Mouse (Mus musculus): ENCODE measurements around the gene Chrdl1.

Chrdl1 gene

DNA sequence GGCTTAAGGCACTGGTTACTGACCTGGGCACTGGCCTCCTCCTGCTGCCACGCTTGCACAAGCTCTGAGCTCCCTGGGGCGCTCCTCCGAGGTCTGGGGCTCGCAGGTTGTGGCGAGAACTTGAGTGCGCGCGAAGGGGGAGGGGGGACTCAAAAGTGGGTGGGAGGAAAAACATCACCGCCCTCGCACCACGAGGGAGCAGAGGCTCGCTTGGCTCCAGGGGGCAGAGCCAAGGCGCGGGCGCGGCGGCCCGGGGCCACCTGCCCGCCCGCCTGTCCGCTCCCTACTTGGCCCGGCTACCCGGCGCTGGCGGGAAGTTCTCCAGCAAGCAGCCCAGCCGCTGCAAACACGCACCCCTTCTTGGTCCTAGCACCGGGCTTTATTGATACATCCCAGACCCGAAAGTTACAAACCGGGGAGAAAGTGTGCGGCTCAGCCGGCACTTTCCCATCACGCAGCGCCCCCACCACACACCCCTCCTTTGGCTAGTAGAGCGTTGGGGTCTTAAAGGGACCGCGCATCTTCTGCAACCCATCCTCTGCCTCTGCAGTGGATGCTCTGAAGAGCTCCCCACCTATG lies at the start of gene Chrdl1:
Chrdl1 (minus strand) TSS at position 472 of the 579 bp plus-strand sequence.
- no peak for DNase-seq (ENCODE audit: low spot score in 2 of 2)

DNA sequence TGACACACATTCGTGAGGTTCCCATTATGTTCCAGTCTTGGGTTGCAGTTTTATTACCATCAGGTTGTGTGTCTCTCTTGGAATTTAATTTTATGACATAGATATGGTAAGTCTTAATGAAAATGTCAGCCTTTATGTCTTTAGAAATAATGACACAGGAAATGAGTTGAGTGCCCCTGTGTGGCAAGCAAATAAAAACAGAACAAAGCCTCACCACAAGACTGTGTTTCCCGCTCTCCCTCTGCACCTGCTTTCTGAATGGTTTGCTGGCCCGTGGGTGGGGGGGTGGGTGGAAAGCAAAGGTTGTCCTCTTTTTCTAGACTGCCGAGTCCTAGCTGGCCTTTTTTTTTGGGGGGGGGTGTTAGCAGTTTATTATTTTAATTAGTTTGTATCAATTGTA lies 48.6 kb upstream of the Chrdl1 start:
- DNase-seq (ENCODE audit: low spot score in 2 of 2) = no peak

DNA sequence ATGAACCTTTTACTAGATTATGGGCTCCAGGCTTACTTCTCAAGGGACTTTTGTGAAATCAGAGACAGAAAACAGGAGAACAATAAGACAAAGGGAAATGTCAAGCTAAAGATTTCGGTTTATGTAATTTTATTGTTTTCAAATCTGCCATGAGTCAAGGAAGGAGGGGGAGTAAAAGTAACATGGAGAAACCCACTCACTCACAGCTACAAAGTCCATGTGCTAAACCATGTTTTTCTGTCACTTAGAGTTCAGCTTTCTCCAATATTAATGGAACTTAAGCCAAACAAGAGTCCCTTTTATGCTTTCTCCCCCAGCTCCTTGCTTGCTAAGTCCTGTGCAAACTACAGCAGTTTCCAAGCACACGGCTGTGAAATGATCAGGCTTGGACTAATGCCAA lies 10.5 kb upstream of the Chrdl1 start:
- no peak for DNase-seq (ENCODE audit: low spot score in 2 of 2)

DNA sequence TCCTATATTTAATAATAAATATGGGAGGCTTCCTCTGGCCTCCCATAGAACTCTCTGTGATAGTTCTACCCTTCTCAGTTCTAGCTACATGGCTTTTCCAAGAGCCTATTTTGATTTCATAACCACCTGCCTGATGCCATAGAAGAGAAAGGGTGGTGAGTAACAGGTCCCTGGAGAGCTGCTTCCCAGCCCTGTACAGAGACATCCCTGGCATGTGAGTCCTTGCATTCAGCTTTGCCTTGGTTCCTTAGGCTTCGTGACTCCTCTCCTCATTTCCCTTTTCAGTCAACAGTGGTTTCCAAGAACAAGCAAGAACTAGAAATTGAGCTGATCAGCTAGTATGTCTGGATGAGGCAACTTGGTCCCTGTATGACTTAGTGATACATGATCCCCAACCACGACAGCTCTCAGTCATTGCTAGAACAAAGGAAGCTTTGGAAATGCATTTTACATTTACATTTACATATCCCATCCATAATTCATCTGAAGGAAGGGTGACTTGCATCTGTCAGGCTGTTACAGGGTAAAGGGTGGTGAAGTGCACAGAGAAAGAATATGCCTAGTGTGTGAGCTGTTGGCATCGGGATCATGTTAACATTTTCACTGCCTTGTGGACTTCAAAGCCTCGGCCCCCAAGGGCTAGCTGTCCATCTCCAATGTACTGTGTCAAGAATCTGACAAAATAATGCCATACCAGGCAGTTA lies 27.7 kb downstream of the Chrdl1 start:
- no peak for DNase-seq (ENCODE audit: low spot score in 2 of 2)

DNA sequence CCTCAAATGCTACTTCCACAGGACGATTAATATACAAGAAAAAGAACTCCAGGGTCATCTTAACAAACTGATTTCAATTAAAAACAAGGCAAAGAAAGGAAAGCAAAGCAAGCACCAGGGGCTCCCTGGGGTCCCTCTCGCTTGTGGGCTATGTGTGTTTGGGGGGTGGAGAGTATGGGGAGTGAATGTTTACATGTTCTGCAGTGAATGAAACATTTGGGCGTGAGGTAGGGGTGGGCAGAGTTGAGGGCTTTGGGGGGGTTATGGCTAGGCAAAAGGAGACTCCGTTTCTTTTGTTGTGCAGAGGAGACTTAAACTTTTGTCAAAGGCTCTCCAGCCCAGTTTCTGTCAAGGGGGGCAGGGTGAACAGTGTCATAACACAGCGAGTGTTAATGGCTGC lies 46.8 kb downstream of the Chrdl1 start:
- DNase-seq (ENCODE audit: low spot score in 2 of 2) = no peak

DNA sequence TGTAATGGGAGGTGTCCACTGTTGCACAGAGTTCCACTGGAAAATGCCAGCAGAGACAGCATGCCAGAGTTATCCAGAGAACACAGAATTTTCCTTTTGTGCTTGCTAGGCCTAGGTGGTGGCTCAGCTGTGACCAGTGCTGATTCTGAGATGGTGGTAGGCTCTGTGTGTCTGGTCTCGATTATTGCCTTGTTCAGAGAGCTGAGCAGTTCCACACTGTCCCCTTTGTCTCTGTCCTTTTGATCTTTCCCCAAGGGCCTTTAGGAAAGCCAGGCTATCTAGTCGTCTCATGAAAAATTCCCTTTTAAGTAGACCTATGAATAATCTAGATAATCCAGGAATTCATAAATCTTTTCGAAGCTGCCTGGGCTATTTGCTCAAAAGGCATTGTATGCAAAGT lies 47.3 kb downstream of the Chrdl1 start:
- DNase-seq (ENCODE audit: low spot score in 2 of 2) = no peak

DNA sequence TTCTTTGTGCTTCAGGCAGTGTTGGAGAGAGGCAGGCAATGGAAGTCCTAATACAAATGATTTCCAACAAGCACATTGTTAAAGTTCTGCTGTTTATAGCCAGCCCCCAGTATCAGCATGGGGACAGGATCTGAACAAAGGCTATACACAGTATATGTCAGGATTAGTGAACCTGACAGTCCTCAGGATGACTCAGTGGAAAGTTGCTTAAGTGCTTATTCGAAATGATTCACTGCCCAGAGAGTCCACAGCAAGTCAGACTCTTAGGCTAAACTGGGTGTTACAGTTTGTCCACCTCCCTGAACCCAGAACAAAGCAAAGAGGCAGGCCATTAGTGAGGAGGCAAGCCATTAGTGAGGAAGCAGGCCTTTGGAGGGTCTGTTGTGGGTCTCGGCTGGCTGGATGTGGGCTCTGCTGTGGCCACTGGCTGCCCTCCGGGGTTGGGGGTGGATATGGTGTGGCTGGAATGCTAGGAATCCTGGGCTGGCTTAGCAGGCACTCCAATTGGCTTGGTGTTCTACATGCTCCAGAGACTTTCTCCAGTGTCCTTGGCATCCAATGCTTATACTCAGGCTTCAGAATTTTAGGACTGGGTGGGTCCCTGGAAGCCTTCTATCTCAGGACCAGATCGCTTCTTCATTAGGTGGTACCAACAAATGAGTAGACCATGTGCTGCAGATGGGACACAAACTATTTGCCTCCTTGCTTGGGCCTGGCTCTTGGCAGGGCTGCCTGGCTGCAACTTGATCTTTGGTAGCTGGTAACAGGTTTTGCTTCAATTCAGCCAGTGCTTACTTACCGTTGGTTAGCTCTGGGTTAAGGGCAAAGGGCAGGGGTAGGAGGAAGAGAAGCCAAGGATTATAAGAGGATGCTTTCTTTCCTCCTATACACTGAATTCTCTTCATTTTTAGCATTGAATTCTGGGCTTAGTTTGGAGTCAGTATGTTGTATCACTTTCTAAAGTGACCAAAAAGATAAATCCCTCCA lies 49.3 kb downstream of the Chrdl1 start:
- no peak for DNase-seq (ENCODE audit: low spot score in 2 of 2)

DNA sequence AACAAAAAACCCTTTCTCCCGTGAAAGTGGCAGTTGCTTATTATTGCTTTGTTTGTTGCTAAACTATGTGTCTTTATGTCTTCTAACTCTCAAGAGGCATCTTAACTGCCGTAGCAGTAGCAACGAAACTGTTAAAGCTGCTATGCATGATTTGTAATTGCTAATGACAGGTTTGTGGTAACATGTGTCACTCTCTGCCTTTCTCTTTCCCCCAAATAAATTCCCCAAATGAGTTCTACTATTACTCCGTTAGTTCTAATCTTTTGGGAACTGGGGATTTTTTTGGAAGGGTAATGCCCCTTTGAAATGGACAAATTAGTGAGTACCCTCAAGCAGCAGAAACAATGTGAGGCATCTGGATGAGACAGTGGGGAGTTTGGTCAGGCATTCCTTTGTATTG lies 55.9 kb downstream of the Chrdl1 start:
- DNase-seq (ENCODE audit: low spot score in 2 of 2) = no peak

DNA sequence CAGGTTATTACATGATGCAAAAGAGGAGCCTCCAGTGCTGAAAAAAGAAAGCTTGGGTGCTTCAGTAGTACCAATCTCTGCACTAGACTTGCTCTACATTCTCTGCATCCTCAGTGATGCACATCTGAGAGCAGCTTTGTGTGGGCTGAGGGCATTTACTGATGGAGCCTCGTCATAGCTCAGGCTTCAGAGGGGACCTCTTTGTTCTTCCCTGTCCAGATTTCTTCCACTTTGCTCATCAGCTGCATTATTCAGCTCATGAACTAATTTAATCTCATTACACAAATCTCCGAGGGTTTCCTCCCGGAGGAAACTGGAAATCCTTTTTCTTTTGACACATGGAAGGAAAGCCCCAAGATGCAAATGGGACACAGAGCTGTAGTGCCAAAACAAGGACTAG lies 56.5 kb downstream of the Chrdl1 start:
- DNase-seq (ENCODE audit: low spot score in 2 of 2) = no peak

DNA sequence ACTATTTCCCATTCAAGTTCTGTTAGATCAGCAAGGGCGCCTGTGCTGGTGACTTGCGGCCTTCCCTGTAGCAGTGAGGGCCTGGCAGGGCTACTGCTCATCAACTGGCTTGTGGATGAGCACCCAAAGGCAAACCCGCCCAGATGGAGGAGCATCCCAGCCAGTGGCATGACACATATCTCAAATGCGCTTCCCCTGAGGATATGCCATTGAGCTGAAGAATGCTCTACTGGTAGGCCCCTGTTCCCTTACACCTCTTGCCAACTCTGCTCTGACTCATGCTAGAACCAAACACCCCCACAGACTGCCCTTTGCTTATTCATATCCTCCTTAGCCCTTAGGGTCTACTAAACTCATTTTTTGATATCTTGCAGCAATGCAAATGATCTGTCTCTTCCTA lies 57.4 kb downstream of the Chrdl1 start:
- no peak for DNase-seq (ENCODE audit: low spot score in 2 of 2)

DNA sequence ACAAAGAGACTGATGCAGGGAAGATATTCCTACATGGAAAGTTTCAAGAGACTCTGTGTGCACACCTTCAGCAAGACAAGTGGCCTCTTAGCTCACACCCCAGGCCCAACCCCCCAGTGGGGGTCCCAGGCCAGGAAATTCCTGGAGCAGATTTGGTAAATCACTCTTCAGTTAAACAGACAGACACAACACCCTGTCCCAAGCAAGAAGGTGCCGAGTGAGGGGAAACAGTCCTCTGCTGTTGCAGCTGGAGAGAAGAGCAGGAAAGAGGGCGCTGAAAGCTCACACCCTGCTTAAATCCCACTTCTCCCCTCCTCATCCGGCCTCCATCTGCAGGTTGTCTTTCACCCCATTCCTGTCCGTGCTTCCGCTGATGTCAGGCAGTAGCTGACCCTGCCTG lies 58.2 kb downstream of the Chrdl1 start:
- DNase-seq (ENCODE audit: low spot score in 2 of 2) = no peak

DNA sequence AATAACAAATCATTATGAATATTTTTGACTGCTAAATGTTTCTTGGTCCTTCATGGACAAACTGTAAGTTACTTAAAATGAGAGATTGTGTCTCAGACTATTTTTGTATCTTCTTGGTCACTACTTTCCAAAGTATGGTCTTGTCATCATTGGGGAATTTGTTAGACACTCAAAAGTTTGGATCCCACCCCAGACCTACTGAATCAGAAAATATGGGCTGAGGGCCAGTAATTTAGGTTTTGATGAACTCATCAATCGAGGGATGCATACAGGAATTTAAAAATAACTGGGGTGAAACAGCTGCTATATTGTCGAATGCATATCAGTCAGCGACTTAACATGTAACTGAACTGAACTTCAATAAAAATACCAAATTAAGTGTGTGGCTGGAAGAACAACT lies 80.9 kb downstream of the Chrdl1 start:
- no peak for DNase-seq (ENCODE audit: low spot score in 2 of 2)

DNA sequence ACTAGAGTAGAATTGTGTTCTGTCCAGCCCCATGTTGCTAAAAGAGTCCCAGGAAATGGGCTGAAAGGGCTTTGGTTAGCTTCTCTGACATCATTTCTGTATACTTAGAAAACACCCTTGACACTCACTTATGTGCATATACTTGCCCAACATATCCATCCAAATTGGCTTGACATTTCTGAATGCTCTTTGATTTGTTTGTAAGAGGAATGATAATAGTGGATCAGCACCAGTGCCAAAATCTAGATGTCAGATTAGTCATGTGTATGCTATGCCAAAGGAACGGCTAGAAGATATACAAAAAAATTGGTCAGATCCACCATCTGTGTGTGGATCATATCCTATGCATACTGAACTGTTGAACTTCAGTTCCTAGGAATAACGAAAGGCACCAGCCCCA lies 99.3 kb downstream of the Chrdl1 start:
- DNase-seq (ENCODE audit: low spot score in 2 of 2) = no peak

DNA sequence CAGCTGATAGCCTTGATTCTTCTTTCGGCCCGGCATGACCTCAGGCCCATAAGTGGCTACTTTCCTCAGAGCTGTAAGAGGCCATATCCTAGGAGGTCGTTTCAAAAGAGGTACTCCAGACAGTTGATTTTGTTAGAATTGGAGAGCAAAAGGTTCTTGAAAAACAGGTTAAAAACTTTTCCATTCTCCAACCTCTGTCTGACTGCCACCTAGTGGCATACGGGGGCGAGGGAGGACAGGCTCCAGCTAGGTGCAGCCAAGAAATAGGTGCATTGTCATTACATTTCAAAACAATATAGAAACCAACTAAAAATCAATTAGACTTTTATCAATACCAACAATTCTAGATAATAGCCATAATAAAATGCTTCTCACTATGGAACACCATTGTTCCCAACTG lies 118.9 kb downstream of the Chrdl1 start:
- DNase-seq (ENCODE audit: low spot score in 2 of 2) = no peak

DNA sequence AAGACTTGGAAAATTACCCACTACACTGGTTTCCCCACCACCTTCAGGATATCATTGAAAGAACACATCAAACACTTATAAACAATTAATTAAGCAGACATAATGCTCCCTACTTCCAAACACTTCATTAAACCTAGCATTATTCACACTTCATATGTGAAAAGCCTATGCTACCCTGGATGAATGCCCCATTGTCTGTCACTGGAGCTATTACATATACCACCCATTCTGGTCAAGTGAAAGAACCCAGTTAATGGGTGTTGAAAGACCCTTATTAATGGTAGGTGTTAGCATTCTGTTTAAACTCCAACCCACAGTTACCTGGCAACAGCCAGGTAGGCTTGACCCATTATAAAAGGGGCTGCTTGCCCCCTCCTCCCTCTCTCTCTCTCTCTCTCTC lies 143.4 kb downstream of the Chrdl1 start:
- no peak for DNase-seq (ENCODE audit: low spot score in 2 of 2)

Data from spleen, postnatal 14 days (tissue).